Mouse (Mus musculus): ENCODE data around the gene Cdr2. TPM values are rescaled to one million over a fixed set of nuclear protein-coding genes. Genes with fewer than 3 reads are reported as not detected.
"Not testable (repeated sequence)": the region's sequence is repeated elsewhere in the genome, so short reads cannot be mapped to it uniquely, and the experiment has no call there.

Gene Cdr2
- polyA plus RNA-seq, 1 experiment: 23.2 TPM

DNA sequence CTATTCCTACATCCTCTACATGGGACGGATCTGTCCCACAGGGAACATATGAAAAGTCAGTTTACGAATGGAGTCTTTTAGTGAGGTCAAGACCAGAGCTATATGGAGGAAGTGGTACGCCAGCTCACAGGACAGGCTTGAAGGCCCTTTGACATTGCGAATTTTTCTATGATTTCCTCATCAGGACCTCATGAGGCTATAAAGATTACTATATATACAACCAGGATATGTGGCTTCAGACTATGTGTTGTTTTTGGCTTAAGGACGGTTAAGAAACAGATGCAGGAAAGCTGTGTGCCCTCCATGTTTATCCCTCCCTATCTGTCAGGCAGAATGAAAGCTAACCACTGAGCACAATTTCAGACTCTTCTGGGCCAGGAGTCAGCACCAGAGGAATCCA is 19.0 kb downstream of the Cdr2 start:
- no peak for TF ChIP-seq EP300 (IDR thresholded peaks at IDR 0.05; ENCODE audit: insufficient read depth, low read depth, low read length)
- TF ChIP-seq POLR2A (IDR thresholded peaks at IDR 0.05; ENCODE audit: insufficient read depth, low read length): no peak
- TF ChIP-seq CTCF (IDR thresholded peaks at IDR 0.05; ENCODE audit: low read depth, low read length): no peak
- no peaks in the 10 kb centered on the region for H3K27me3 ChIP-seq (ENCODE audit: control insufficient read depth, insufficient read depth, low read length, poor library complexity, severe bottlenecking)
- no peak overlapping the region for H3K27ac ChIP-seq (ENCODE audit: insufficient read depth, low read length)
- no peaks in the 10 kb centered on the region for H3K9me3 ChIP-seq (replicated peaks; ENCODE audit: control insufficient read depth, insufficient read depth, low read length, poor library complexity, severe bottlenecking)
- H3K4me3 ChIP-seq (ENCODE audit: low read depth, low read length): no peak overlapping the region
- no peaks in the 10 kb centered on the region for H3K4me1 ChIP-seq (ENCODE audit: control insufficient read depth, insufficient read depth, low read length)
- H3K9ac ChIP-seq (ENCODE audit: low read depth, poor library complexity, severe bottlenecking): no peak overlapping the region
- peaks cover 23% of the 10 kb centered on the region for H3K36me3 ChIP-seq (ENCODE audit: control insufficient read depth, insufficient read depth, low read length, poor library complexity, severe bottlenecking)

DNA sequence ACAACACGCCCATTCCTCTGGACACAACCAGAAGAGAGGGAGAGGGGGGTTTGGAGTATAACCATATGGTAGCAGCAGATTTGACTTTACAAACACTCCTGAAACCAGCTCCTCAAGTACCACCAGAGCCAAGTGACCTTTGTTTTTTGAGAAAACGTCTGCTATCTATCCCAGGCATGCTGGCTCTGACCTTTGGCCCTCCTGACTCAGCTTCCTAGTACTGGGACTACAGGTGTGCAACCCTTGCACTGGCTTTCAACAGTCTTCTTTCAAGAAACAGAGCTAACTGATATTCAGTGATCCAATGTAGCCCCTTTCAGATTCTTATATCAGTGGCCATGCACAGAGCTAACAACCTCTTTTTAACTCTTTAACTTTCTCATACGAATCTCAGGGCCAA is 20.2 kb downstream of the Cdr2 start:
- no peak overlapping the region for H3K9ac ChIP-seq (ENCODE audit: low read depth, poor library complexity, severe bottlenecking)
- no peaks in the 10 kb centered on the region for H3K9me3 ChIP-seq (replicated peaks; ENCODE audit: control insufficient read depth, insufficient read depth, low read length, poor library complexity, severe bottlenecking)
- H3K4me1 ChIP-seq (ENCODE audit: control insufficient read depth, insufficient read depth, low read length): no peaks in the 10 kb centered on the region
- no peak overlapping the region for H3K27ac ChIP-seq (ENCODE audit: insufficient read depth, low read length)
- peaks cover 30% of the 10 kb centered on the region for H3K36me3 ChIP-seq (ENCODE audit: control insufficient read depth, insufficient read depth, low read length, poor library complexity, severe bottlenecking)
- H3K27me3 ChIP-seq (ENCODE audit: control insufficient read depth, insufficient read depth, low read length, poor library complexity, severe bottlenecking): no peaks in the 10 kb centered on the region
- TF ChIP-seq CTCF (IDR thresholded peaks at IDR 0.05; ENCODE audit: low read depth, low read length) (no peak), EP300 (IDR thresholded peaks at IDR 0.05; ENCODE audit: insufficient read depth, low read depth, low read length) (no peak), POLR2A (IDR thresholded peaks at IDR 0.05; ENCODE audit: insufficient read depth, low read length) (no peak)
- no peak overlapping the region for H3K4me3 ChIP-seq (ENCODE audit: low read depth, low read length)

DNA sequence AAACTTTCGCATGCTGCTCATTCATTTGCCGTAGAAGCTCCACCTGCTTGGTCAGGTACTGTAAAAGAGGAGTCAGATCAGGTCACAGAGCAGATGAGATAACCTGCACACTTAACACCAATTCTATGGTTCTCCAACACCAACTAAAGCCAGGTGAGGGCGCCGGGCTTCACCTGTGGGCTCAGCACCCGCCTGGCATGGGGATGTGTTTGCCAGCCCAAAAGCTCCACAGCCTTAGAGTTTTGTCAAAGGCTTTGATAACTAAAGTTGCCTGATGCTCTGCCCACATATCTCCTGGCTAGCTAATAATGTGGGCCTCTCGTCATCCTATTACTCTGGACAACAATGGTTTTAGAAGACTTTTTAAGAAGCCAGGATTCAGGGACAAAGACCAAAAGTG is 21.5 kb downstream of the Cdr2 start:
- no peak for TF ChIP-seq POLR2A (IDR thresholded peaks at IDR 0.05; ENCODE audit: insufficient read depth, low read length)
- TF ChIP-seq CTCF (IDR thresholded peaks at IDR 0.05; ENCODE audit: low read depth, low read length): peak; percentile 7
- Histone ChIP-seq H3K27me3 (ENCODE audit: control insufficient read depth, insufficient read depth, low read length, poor library complexity, severe bottlenecking) (no peaks in the 10 kb centered on the region), H3K9ac (ENCODE audit: low read depth, poor library complexity, severe bottlenecking) (no peak overlapping the region), H3K4me1 (ENCODE audit: control insufficient read depth, insufficient read depth, low read length) (no peaks in the 10 kb centered on the region), H3K27ac (ENCODE audit: insufficient read depth, low read length) (no peak overlapping the region), H3K9me3 (replicated peaks; ENCODE audit: control insufficient read depth, insufficient read depth, low read length, poor library complexity, severe bottlenecking) (no peaks in the 10 kb centered on the region), H3K36me3 (ENCODE audit: control insufficient read depth, insufficient read depth, low read length, poor library complexity, severe bottlenecking) (peaks cover 30% of the 10 kb centered on the region), H3K4me3 (ENCODE audit: low read depth, low read length) (no peak overlapping the region)

DNA sequence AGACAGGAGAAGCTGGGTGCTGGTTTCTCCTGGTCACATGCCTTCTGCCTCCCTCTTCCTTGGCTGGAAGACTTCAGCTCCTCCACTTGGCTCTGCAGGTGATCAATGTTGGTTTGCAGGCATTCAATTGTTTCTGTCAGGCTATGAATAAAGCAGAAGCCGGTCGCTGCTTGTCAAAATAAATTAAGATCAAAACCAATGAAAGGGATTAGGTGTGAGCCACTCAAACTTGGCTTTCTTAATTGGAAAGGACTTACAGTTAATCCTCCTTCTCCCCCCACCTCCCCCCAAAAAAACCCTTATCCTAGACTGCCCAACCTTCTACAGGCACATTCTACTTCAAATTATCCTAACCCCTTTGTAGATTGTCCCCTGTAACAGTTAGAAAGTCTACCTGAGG is 22.0 kb downstream of the Cdr2 start:
- no peaks in the 10 kb centered on the region for H3K9me3 ChIP-seq (replicated peaks; ENCODE audit: control insufficient read depth, insufficient read depth, low read length, poor library complexity, severe bottlenecking)
- no peak for TF ChIP-seq POLR2A (IDR thresholded peaks at IDR 0.05; ENCODE audit: insufficient read depth, low read length)
- TF ChIP-seq EP300 (IDR thresholded peaks at IDR 0.05; ENCODE audit: insufficient read depth, low read depth, low read length): no peak
- TF ChIP-seq CTCF (IDR thresholded peaks at IDR 0.05; ENCODE audit: low read depth, low read length): no peak
- H3K4me3 ChIP-seq (ENCODE audit: low read depth, low read length): no peak overlapping the region
- no peak overlapping the region for H3K27ac ChIP-seq (ENCODE audit: insufficient read depth, low read length)
- H3K9ac ChIP-seq (ENCODE audit: low read depth, poor library complexity, severe bottlenecking): no peak overlapping the region
- no peaks in the 10 kb centered on the region for H3K4me1 ChIP-seq (ENCODE audit: control insufficient read depth, insufficient read depth, low read length)
- no peaks in the 10 kb centered on the region for H3K27me3 ChIP-seq (ENCODE audit: control insufficient read depth, insufficient read depth, low read length, poor library complexity, severe bottlenecking)
- peaks cover 30% of the 10 kb centered on the region for H3K36me3 ChIP-seq (ENCODE audit: control insufficient read depth, insufficient read depth, low read length, poor library complexity, severe bottlenecking)

DNA sequence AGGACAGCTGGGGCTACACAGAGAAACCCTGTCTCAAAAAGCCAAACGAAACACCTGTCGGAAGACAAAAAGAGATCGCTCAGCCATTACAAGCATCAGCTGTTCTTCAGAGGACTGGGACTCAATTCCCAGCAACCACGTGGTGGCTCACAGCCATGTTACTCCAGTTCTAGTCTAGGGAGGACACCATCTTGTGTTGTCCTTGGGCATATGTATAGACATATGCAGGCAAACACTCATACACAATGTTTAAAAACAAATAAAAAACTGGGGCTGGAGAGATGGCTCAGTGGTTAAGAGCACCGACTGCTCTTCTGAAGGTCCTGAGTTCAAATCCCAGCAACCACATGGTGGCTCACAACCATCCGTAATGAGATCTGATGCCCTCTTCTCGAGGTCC is 28.5 kb downstream of the Cdr2 start:
- peaks cover 15% of the 10 kb centered on the region for H3K36me3 ChIP-seq (ENCODE audit: control insufficient read depth, insufficient read depth, low read length, poor library complexity, severe bottlenecking)
- H3K27ac ChIP-seq (ENCODE audit: insufficient read depth, low read length); H3K27me3 ChIP-seq (ENCODE audit: control insufficient read depth, insufficient read depth, low read length, poor library complexity, severe bottlenecking); H3K9ac ChIP-seq (ENCODE audit: low read depth, poor library complexity, severe bottlenecking); H3K4me1 ChIP-seq (ENCODE audit: control insufficient read depth, insufficient read depth, low read length); H3K4me3 ChIP-seq (ENCODE audit: low read depth, low read length); H3K9me3 ChIP-seq (replicated peaks; ENCODE audit: control insufficient read depth, insufficient read depth, low read length, poor library complexity, severe bottlenecking): not testable (repeated sequence)

DNA sequence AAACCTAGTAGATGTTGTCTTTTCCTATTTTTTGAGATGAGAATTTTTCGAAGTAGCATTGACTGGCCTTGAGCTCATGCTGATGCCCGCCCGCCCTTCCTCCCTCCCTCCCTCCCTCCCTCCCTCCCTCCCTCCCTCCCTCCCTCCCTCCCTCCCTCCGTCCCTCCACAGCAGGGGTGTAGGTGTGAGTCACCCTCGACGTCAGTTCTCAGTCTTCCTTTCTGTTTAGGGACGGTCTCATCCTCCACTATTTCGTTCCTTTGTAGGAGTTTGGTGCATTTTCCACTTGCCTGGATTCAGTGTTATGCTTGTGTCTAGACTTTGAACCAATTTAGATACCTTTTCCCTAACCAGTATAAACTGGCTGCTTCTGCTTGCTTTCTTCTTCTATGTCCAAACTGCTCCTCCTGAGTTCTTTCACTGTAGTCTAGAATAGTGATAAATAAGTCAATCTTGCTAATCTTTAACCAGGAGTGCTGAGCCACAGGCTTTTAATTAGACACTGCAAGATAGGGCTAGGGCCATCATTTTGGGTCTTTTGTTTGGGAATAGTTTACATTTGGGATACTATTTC is 38.1 kb downstream of the Cdr2 start:
- no peaks in the 10 kb centered on the region for H3K9me3 ChIP-seq (replicated peaks; ENCODE audit: control insufficient read depth, insufficient read depth, low read length, poor library complexity, severe bottlenecking)
- no peak overlapping the region for H3K27ac ChIP-seq (ENCODE audit: insufficient read depth, low read length)
- peaks cover 50% of the 10 kb centered on the region for H3K36me3 ChIP-seq (ENCODE audit: control insufficient read depth, insufficient read depth, low read length, poor library complexity, severe bottlenecking)
- no peaks in the 10 kb centered on the region for H3K27me3 ChIP-seq (ENCODE audit: control insufficient read depth, insufficient read depth, low read length, poor library complexity, severe bottlenecking)
- TF ChIP-seq POLR2A (IDR thresholded peaks at IDR 0.05; ENCODE audit: insufficient read depth, low read length): no peak
- TF ChIP-seq EP300 (IDR thresholded peaks at IDR 0.05; ENCODE audit: insufficient read depth, low read depth, low read length): no peak
- TF ChIP-seq CTCF (IDR thresholded peaks at IDR 0.05; ENCODE audit: low read depth, low read length): no peak
- no peak overlapping the region for H3K4me3 ChIP-seq (ENCODE audit: low read depth, low read length)
- no peaks in the 10 kb centered on the region for H3K4me1 ChIP-seq (ENCODE audit: control insufficient read depth, insufficient read depth, low read length)
- no peak overlapping the region for H3K9ac ChIP-seq (ENCODE audit: low read depth, poor library complexity, severe bottlenecking)
